Mouse (Mus musculus) embryonic facial prominence, embryonic 13.5 days (tissue): Measurements from ENCODE around the gene Sept14. TPM values are rescaled to one million over a fixed set of nuclear protein-coding genes. Genes with fewer than 3 reads are reported as not detected.
"Not testable (repeated sequence)": the region's sequence is repeated elsewhere in the genome, so short reads cannot be mapped to it uniquely, and the experiment has no call there.

ENCODE experiments used
- ATAC-seq: fragments of 200-750 bp; cut with Nextera tagmentation; 2 replicates; pipeline ENCODE4 v1.8.0; 2017; ENCODE audit warnings: low read depth; ENCODE audit not compliant: insufficient number of reproducible peaks, insufficient read depth, low FRiP score, low TSS enrichment
- H3K27ac ChIP-seq: fragments of 300-500 bp; sonication (generic); 2 replicates; pipeline ENCODE4 v1.5.1; 2015; ENCODE audit warnings: moderate library complexity, mild to moderate bottlenecking, inconsistent platforms
- H3K27me3 ChIP-seq: fragments of 300-500 bp; sonication (generic); 2 replicates; pipeline ENCODE4 v1.6.1; 2015; ENCODE audit warnings: mild to moderate bottlenecking, inconsistent platforms
- H3K36me3 ChIP-seq: fragments of 300-500 bp; sonication (generic); 2 replicates; pipeline ENCODE4 v1.6.1; 2015; ENCODE audit warnings: mild to moderate bottlenecking, inconsistent platforms
- H3K4me1 ChIP-seq: fragments of 300-500 bp; sonication (generic); 2 replicates; pipeline ENCODE4 v1.6.1; 2015; ENCODE audit warnings: inconsistent platforms
- H3K4me2 ChIP-seq: fragments of 300-500 bp; sonication (generic); 2 replicates; pipeline ENCODE4 v1.6.1; 2015; ENCODE audit warnings: moderate library complexity, mild to moderate bottlenecking, inconsistent platforms
- H3K4me3 ChIP-seq: fragments of 300-500 bp; sonication (generic); 2 replicates; pipeline ENCODE4 v1.5.1; 2015; ENCODE audit warnings: mild to moderate bottlenecking, inconsistent platforms
- H3K9ac ChIP-seq: fragments of 300-500 bp; sonication (generic); 2 replicates; pipeline ENCODE4 v1.6.1; 2015; ENCODE audit warnings: mild to moderate bottlenecking, inconsistent platforms
- H3K9me3 ChIP-seq: fragments of 300-500 bp; sonication (generic); 2 replicates; pipeline ENCODE4 v1.6.1; 2016; ENCODE audit warnings: inconsistent platforms
- WGBS: fragments of 180-500 bp; shearing (Covaris S2); methylation state at CpG from one replicate; pipeline ENCODE4 v1.1.7; 2015; ENCODE audit warnings: mixed read lengths; 5-methylcytosine and 5-hydroxymethylcytosine counted together
- polyA plus RNA-seq: library from polyadenylated mRNA; unstranded; fragments of >200 nt; fragmentation: Nextera tagmentation; extraction: Ambion mirVana; gene quantifications from 2 replicates; pipeline ENCODE4 v1.2.1, GENCODE M21; 2015

Sept14 gene
- polyA plus RNA-seq, 1 experiment from 2014 or later, result not detected

- 57% methylated on average over 4 of the region's 4 CpGs for WGBS
Observed at GRCm38 (mm10) chr5:129724268-129724667, 16.0 kb upstream of the Sept14 start.

DNA sequence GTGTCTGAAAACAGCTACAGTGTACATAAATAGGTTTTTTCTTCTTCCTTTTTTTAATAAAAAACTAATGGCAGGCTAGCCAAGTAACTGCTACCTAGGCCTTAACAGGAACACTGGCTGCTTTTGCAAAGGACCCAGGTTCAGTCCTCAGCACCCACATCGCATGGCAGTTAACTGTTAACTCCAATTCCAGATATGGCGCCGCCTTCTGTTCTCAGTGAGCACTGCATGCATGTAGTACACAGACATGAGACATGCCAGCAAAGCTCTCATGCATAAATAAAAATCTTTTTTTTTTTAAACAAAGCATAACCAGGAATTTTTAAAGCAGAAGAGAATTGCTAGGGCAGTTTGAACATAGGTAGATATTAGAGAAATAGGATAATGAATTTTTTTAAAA, 11.9 kb upstream of the Sept14 start:
- 81% methylated on average over 3 of the region's 3 CpGs for WGBS

More at GRCm38 (mm10) chr5:129724268-129724667, 16.0 kb upstream of the Sept14 start:
- H3K27ac ChIP-seq, result peak overlapping the region; percentile 96
- peak overlapping the region; percentile 62 for H3K4me2 ChIP-seq
- H3K4me1 ChIP-seq, result peaks cover 36% of the 10 kb centered on the region
- H3K9me3 ChIP-seq, result no peaks in the 10 kb centered on the region
- H3K36me3 ChIP-seq, result peaks cover 10% of the 10 kb centered on the region
- no peak for ATAC-seq
- H3K4me3 ChIP-seq, result peak overlapping the region; percentile 81
- H3K27me3 ChIP-seq, result no peaks in the 10 kb centered on the region
- peak overlapping the region; percentile 92 for H3K9ac ChIP-seq

DNA sequence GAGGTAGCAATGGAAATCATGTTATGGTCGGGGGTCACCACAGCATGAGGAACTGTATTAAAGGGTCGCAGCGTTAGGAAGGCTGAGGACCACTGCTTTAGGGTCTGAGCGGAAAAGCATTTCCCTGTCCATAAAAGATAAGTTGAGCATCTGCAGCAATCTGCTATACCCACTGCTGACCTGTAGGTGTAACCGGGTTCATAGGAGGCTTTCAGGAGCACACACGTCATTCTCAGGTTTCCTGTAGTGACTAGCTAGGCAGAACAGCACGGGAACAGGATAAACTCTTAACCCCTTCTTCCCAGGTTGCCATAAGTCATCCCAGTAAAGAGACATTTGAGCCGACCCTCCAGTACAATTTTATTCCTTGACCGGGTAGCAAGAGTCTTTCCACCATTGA, 8.7 kb upstream of the Sept14 start:
- ATAC-seq, result no peak
- 79% methylated on average over 9 of the region's 9 CpGs for WGBS
- H3K9ac ChIP-seq, result no peak overlapping the region
- no peak overlapping the region for H3K4me2 ChIP-seq
- H3K9me3 ChIP-seq, result no peaks in the 10 kb centered on the region
- peaks cover 8% of the 10 kb centered on the region for H3K4me1 ChIP-seq
- no peak overlapping the region for H3K4me3 ChIP-seq
- H3K36me3 ChIP-seq, result peaks cover 39% of the 10 kb centered on the region
- H3K27ac ChIP-seq, result no peak overlapping the region
- H3K27me3 ChIP-seq, result peaks cover 6% of the 10 kb centered on the region; the same call in 1 of the 2 replicates

More for the DNA sequence above, 11.9 kb upstream of the Sept14 start:
- Histone ChIP-seq H3K9ac (no peak overlapping the region), H3K27me3 (no peaks in the 10 kb centered on the region), H3K9me3 (no peaks in the 10 kb centered on the region), H3K4me3 (no peak overlapping the region), H3K4me2 (no peak overlapping the region), H3K4me1 (peaks cover 11% of the 10 kb centered on the region), H3K36me3 (peaks cover 39% of the 10 kb centered on the region), H3K27ac (no peak overlapping the region)
- ATAC-seq, result no peak

DNA sequence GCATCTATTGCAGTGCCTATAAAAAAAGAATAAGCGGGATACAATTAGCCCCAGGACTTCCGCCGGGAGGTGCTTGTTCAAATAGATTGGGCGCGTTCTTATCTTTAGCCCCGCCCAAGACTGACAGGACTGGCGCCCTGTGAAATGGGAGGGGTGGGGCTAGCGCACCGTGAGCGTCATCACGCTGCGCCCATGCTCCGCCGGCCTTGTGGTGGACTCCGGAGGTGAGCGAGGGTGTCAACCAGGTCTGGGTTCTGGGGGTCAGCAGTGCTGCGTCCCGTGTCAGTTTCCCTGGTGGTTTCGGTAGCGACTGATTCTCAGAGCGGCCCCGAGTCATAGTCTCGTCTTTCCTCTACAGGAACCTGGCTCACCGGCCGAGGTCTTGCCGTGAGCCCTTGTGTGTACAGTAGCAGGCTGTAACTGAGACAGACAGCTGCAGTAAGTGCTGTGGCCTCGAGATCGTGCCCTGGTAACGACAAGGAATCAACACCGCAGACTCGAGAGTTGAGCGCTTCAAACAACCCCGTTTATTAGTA, 7.1 kb upstream of the Sept14 start, which contains the start of gene Mrps17:
Gene Mrps17, plus strand, starts transcription at position 172 of the 536 bp plus-strand sequence.
- peak; percentile 88 for ATAC-seq
- Histone ChIP-seq H3K36me3 (peaks cover 39% of the 10 kb centered on the region), H3K9ac (peak within 1 kb of the TSS; percentile 89), H3K27ac (no peak within 1 kb of the TSS; the same call in 1 of the 2 replicates), H3K9me3 (no peaks in the 10 kb centered on the region), H3K4me3 (peak within 1 kb of the TSS; percentile 85), H3K4me1 (peaks cover 8% of the 10 kb centered on the region), H3K27me3 (peaks cover 6% of the 10 kb centered on the region; the same call in 1 of the 2 replicates), H3K4me2 (peak within 1 kb of the TSS; percentile 85)
- under 1% methylated on average over 33 of the region's 33 CpGs for WGBS

DNA sequence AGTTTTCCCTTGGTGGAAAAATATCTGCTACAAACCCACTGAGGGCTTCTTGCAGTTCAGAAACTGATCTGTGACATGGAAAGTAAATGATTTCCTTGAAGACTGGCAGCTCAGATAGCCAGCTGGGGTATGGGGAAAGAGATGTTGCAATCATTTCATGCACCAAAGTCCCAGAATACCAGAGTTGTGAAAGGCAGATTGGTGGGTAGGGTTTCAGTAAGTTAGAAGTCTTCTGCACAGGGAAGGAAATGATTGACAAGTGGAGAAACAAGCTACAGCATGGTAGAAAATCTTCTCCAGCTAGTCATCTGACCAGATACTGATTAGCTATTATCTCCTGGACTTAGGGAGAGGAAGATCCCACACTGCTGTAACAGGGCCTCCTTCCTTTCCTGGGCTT, 4.9 kb downstream of the Sept14 start:
- ATAC-seq, result no peak
- no peak overlapping the region for H3K4me2 ChIP-seq
- no peak overlapping the region for H3K4me3 ChIP-seq
- H3K4me1 ChIP-seq, result no peaks in the 10 kb centered on the region
- no peak overlapping the region for H3K27ac ChIP-seq
- H3K27me3 ChIP-seq, result peaks cover 18% of the 10 kb centered on the region
- no peaks in the 10 kb centered on the region for H3K9me3 ChIP-seq
- no peak overlapping the region for H3K9ac ChIP-seq
- no peaks in the 10 kb centered on the region for H3K36me3 ChIP-seq

DNA sequence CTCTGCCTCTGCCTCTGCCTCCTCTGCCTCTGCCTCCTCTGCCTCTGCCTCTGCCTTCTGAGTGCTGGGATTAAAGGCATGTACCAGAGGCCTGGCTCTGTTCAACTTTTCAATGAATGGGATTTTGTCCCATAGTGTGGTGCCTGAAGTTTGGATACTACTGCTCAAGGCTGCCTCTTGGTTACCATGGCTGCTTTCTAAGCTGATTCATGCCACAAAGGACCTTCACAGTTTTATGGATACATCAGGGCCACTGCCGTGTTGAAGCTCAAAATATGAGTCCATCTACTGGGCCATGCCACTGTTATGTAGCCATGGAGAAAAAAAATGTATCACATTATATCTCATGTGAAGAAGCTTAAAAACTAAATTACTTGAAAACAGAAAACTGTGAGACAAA, 6.6 kb downstream of the Sept14 start:
- H3K36me3 ChIP-seq, result no peaks in the 10 kb centered on the region
- WGBS, result 84% methylated on average over 1 of the region's 1 CpGs
- H3K27me3 ChIP-seq, result peaks cover 18% of the 10 kb centered on the region
- ATAC-seq, result no peak
- no peak overlapping the region for H3K4me3 ChIP-seq
- no peaks in the 10 kb centered on the region for H3K4me1 ChIP-seq
- no peak overlapping the region for H3K9ac ChIP-seq
- no peaks in the 10 kb centered on the region for H3K9me3 ChIP-seq
- no peak overlapping the region for H3K27ac ChIP-seq
- no peak overlapping the region for H3K4me2 ChIP-seq

- peaks cover 20% of the 10 kb centered on the region for H3K27me3 ChIP-seq
- no peaks in the 10 kb centered on the region for H3K36me3 ChIP-seq
- no peak overlapping the region for H3K9ac ChIP-seq
- no peaks in the 10 kb centered on the region for H3K4me1 ChIP-seq
- H3K27ac ChIP-seq, result no peak overlapping the region
- no peaks in the 10 kb centered on the region for H3K9me3 ChIP-seq
- peak overlapping the region; percentile 33 for H3K4me2 ChIP-seq
- peak overlapping the region; percentile 14 for H3K4me3 ChIP-seq
- no peak for ATAC-seq
- WGBS, result 31% methylated on average over 2 of the region's 2 CpGs
Observed at GRCm38 (mm10) chr5:129700506-129700905, 7.8 kb downstream of the Sept14 start.

DNA sequence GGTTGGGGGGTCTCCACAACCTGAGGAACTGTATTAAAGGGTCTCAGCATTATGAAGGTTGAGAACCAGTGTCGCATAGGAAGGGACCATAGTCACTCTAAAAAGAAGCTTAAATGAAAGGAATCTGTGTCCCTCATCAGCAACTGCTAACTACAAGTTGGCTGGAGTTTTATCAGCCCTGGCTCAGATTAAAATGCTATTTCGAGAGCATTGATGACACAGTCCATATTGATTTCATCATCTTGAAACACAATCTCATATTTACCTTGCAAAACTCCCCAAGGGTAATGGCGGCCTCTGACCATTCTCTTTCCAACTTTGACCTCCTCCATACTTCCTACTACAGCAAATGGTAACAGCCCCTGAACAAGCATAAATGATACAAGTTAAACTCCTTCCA, 17.8 kb downstream of the Sept14 start:
- H3K9ac ChIP-seq, result no peak overlapping the region
- H3K36me3 ChIP-seq, result no peaks in the 10 kb centered on the region
- no peaks in the 10 kb centered on the region for H3K4me1 ChIP-seq
- no peak for ATAC-seq
- no peaks in the 10 kb centered on the region for H3K27me3 ChIP-seq
- no peak overlapping the region for H3K27ac ChIP-seq
- WGBS, result 55% methylated on average over 3 of the region's 3 CpGs
- H3K4me3 ChIP-seq, result no peak overlapping the region
- no peaks in the 10 kb centered on the region for H3K9me3 ChIP-seq
- H3K4me2 ChIP-seq, result no peak overlapping the region

DNA sequence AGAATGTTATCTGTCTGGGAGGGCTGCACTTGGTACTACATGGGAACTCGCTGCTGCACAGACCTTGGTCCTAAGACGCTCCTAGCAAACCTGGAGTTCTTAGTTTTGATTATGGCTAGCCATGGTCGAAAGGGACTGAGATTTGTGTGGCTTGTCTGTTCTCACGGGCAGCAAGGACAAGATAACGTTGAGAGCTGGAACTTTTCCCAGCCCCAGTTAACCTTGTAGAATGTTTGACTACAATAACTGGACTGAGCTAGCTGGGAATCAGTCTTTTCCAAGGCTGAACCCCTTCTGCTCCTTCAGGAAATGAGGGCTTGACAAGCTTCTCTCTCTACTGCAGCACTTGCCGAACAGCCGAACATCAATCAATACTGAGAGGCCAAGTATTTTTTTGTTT, 20.7 kb downstream of the Sept14 start:
- WGBS, result 86% methylated on average over 7 of the region's 7 CpGs
- Histone ChIP-seq H3K4me3 (no peak overlapping the region), H3K4me2 (no peak overlapping the region), H3K9me3 (no peaks in the 10 kb centered on the region), H3K36me3 (no peaks in the 10 kb centered on the region), H3K27me3 (0 out of 2 replicates have a peak, but pooled peaks cover 2% of the 10 kb centered on the region), H3K27ac (no peak overlapping the region), H3K4me1 (no peaks in the 10 kb centered on the region), H3K9ac (no peak overlapping the region)
- no peak for ATAC-seq

DNA sequence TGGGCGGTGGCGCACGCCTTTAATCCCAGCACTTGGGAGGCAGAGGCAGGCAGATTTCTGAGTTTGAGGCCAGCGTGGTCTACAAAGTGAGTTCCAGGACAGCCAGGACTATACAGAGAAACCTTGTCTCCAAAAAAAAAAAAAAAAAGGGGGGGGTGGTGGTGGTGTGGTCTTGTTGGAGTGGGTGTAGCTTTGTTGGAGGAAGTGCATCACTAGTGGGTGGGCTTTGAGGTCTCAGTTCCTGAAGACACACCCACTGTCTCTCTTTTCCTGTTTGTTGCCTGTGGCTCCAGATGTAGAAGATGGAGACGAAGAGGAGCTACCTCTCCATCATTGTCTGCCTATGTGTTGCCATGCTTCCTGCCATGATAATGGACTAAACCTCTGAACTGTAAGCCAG, 23.2 kb downstream of the Sept14 start:
- not testable (repeated sequence) for H3K4me2 ChIP-seq, H3K27me3 ChIP-seq, H3K9me3 ChIP-seq, H3K4me3 ChIP-seq, H3K27ac ChIP-seq, ATAC-seq, H3K36me3 ChIP-seq, H3K4me1 ChIP-seq, H3K9ac ChIP-seq
- 96% methylated on average over 5 of the region's 5 CpGs for WGBS

DNA sequence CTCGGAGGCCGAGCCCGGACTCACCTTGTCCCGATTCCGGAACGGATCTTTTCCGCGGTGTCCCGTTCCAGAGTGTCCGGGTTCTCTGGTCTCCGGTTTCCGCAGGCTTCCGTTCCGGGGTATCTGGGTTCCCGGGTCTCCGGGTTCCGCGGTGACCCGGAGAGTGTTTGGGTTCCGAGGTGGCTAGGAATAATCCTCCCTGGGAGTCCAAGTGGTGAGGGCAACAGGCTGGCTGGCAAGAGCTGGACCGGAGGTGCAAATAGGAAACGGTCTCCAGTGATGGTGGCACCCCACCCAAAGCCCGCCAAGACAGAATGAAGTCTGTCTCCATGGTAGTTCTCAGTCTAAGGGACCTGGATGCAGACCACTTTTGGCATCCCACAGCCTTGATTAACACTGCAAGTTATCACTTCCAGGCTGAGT, 38.3 kb downstream of the Sept14 start, which contains the start of gene Zfp11:
Gene Zfp11, minus strand, starts transcription at position 64 of the 423 bp plus-strand sequence.
- peak; percentile 64; the same call in 1 of the 2 replicates for ATAC-seq
- H3K27ac ChIP-seq, result peak within 1 kb of the TSS; percentile 57; the same call in 1 of the 2 replicates

GRCm38 (mm10) chr5:129669453-129670035, 38.8 kb downstream of the Sept14 start:
- Histone ChIP-seq H3K4me2 (peak overlapping the region; percentile 79), H3K4me1 (peaks cover 9% of the 10 kb centered on the region), H3K9me3 (peaks cover 4% of the 10 kb centered on the region; the same call in 1 of the 2 replicates), H3K4me3 (peak overlapping the region; percentile 82), H3K36me3 (no peaks in the 10 kb centered on the region), H3K9ac (peak overlapping the region; percentile 95), H3K27me3 (no peaks in the 10 kb centered on the region), H3K27ac (peak overlapping the region; percentile 57; the same call in 1 of the 2 replicates)
- ATAC-seq, result peak; percentile 52; the same call in 1 of the 2 replicates
- WGBS, result under 1% methylated on average over 31 of the region's 31 CpGs

More for the DNA sequence above, 38.3 kb downstream of the Sept14 start, which contains the start of gene Zfp11:
- WGBS, result under 1% methylated on average over 23 of the region's 23 CpGs
- H3K27me3 ChIP-seq, result no peaks in the 10 kb centered on the region
- peak within 1 kb of the TSS; percentile 82 for H3K4me3 ChIP-seq
- peak within 1 kb of the TSS; percentile 95 for H3K9ac ChIP-seq
- no peaks in the 10 kb centered on the region for H3K36me3 ChIP-seq
- H3K9me3 ChIP-seq, result peaks cover 5% of the 10 kb centered on the region; the same call in 1 of the 2 replicates
- peaks cover 9% of the 10 kb centered on the region for H3K4me1 ChIP-seq
- peak within 1 kb of the TSS; percentile 79 for H3K4me2 ChIP-seq
